Mouse (Mus musculus) kidney, adult 9 months (tissue): Measurements from ENCODE around the gene Phf23.
"Not testable (repeated sequence)": the region's sequence is repeated elsewhere in the genome, so short reads cannot be mapped to it uniquely, and the experiment has no call there.

ENCODE experiments used
- DNase-seq: peaks from one replicate; pipeline ENCODE4 v3.0.0; 2022

Gene Phf23

GRCm38 (mm10) chr11:69995391-69995960 is at the start of gene Phf23:
Gene Phf23, plus strand, starts transcription at chr11:69995777.
- peak; percentile 99 for DNase-seq

DNA sequence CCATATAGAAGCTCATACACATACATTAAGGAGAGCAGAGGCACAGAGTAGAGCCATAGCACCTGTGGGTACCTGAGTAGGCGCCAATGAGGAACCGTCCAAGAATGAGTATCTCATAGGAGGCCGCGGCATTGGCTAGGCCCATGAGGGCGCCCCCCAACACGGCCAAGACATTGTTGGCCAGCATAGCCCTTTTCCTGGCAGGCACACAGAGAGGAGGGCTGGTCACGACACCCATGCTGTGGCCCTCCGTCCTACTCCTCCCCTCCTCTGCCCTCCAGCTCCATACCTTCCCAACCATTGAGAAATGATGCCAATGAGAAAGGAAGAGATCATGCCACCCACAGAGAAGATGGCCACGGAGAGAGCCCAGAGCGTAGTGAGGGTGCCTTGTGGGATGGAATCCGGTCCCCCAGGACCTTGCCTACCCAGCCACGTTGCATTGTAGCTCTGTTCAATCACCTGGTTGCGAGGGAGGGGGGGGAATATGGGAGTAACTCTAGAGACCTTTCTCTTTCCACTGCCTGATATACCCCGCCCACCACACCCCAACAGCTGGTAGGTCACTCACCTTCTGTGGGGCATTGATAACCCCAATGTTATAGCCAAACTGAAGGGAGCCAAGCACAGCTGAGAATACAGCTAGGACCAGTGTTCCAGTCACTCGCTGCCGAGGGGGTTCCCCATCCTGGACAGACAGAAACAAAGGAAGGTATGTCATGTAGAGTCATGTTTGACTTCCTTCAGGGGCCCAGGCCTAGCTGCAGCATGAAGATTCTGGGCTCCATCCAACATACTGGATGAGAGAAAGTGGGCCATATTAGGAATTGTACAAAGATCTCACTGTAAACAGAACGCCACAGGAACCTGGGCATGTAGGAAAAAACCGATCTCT is 49.3 kb upstream of the Phf23 start:
- DNase-seq: no peak

DNA sequence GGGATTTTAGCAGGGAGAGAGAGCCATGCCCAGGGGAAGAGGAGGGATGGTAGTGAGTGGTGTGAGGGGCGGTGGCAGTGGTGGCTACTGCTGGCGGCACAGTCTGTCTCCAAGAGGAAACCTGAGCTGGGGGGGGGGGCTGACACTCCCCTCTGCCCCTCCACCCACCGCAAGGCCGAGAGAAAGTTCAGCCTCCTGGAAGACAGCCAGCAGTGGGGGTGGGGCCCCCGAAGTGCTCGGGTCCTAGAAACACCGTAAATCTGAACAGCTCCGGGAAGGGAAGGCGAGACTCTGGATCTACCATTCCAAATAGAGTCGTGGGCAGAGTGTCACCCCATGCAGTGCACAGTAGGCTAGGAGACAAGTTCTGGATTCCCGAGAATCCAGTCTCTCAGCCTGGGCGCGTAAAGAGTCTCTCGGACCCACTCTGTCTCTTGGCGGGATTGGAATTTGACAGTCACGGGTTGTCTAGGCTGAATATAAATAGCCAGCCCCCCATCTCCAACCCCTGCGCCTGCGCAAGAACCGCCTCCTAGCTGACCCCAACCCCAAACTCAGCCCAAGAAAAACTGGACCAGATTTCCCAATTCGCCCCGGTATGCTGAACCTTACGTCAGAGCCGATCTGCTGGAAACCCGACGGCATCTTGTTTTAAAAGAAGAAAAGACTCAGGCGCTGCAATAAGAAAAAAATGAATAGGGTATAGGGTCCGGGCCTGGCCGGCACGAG is 48.1 kb upstream of the Phf23 start:
- peak; percentile 61 for DNase-seq

GRCm38 (mm10) chr11:69948066-69948762 is 47.4 kb upstream of the Phf23 start, which contains the start of gene Slc2a4:
Gene Slc2a4, minus strand, starts transcription at chr11:69948188.
- DNase-seq: peak; percentile 92

- peak; percentile 95 for DNase-seq
These were observed 46.8 kb upstream of the Phf23 start for GRCm38 (mm10) chr11:69948763-69949150.

DNA sequence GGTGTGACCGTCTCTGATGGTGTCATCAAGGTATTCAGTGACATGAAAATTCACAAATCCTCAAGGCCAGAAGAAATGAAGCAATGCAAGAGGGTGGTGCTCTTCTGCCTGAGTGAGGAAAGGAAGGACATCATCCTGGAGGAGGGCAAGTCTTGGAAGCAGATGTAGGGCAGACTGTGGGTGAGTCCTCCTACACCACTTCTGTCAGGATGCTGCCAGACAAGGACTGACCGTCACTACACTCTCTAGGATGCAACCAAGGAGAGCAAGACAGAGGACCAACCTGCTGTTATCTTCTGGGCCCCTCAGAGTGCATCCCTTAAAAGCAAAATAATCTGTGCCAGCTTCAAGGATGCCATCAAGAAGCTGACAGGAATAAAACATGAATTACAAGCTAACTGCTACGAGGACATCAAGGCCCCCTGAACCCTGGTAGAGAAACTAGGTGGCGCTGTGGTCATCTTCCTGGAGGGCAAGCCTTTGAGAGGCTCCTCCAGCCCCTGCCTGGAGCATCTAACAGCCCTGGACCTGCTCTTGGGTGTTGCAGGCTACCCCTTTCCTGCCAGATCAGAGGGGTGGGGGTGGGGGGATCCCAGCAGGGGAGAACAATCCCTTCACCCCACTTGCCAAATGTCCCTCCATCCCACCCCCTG is 44.6 kb upstream of the Phf23 start:
- no peak for DNase-seq

GRCm38 (mm10) chr11:69952274-69952673 is 43.3 kb upstream of the Phf23 start:
- no peak for DNase-seq

- DNase-seq: no peak
These were observed 42.2 kb upstream of the Phf23 start for GRCm38 (mm10) chr11:69953267-69953915.

- not testable (repeated sequence) for DNase-seq
These were observed 40.0 kb upstream of the Phf23 start for GRCm38 (mm10) chr11:69955618-69956017.

- DNase-seq: no peak
These were observed 39.4 kb upstream of the Phf23 start for GRCm38 (mm10) chr11:69956218-69956617.

DNA sequence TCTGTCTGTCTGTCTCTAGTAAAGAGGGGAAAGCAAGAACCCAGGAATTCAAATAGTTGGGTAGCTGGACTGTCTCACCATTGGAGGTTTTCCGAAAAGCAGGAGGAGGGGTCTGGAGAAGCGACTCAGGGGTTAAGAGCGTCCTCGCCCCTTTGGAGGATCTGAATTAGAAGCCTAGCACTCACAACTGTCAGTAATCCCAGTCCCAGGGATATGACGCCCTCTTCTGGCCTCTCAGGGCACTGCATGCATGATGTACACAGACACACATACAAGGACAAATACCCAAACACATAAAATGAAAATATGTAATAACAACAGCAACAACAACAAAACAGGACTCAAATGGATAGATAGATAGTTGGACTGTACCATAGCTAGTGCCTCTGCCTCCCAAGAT is 35.0 kb upstream of the Phf23 start:
- no peak for DNase-seq

DNA sequence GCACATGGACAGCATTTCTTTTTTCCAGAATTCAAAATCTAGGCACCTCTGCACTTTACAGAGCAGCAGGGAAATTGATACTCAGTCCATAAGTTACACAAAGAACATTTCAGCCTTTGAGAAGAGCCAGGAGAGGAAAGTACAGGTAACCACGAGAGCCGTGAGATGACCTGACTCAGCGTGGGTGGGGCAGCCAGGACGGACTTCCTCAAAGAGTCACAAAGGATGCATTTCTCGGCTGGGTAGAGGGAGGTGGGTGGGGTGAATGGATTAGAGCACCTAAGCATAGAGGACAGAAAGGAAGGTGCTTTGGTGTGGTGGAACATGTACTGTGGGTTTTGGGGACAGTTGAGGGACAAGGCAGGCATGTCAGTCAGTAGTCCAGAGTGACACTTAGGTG is 33.7 kb upstream of the Phf23 start:
- DNase-seq: no peak

GRCm38 (mm10) chr11:69964650-69965270 is 30.8 kb upstream of the Phf23 start, which contains the start of gene Cldn7:
Gene Cldn7, plus strand, starts transcription at chr11:69964779.
- DNase-seq: no peak

- peak; percentile 72 for DNase-seq
These were observed 30.1 kb upstream of the Phf23 start for GRCm38 (mm10) chr11:69965271-69966005.

DNA sequence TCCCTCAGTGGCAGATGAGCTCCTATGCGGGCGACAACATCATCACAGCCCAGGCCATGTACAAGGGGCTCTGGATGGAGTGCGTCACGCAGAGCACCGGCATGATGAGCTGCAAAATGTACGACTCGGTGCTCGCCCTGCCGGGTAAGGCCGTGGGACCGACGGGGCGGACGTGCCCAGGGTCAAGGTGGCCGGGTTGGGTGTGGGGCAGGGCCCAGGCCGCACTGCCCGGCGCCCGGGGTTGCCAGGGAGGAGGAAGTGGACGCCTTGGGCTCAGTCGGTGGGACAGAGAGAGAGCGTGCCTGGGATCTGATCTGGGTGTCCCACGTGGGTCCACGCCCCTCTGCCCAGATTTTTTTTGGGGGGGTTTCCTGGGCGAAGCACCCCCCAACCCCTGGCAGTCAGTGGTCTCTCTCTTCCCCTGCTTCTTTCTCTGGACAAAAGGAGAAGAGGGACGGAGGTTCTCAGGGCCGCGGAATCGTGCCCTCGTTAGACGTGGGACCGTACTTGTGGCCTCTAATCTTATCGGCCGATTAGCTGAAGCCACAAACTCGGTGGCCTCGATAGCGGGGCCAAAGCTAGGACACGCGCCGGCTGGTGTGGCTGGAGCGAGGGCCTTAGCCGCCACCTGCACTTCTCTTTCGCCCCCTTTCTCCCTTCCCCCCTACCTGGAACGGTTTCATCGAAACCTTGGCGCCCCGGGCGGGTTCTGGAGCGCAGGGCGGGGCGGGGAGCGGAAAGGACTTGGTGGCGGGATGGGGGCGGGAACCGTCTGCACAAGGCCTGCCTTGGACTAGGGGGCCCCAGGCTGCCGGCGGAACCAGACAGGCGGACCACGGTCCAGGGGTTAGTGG is 29.3 kb upstream of the Phf23 start:
- DNase-seq: no peak

DNA sequence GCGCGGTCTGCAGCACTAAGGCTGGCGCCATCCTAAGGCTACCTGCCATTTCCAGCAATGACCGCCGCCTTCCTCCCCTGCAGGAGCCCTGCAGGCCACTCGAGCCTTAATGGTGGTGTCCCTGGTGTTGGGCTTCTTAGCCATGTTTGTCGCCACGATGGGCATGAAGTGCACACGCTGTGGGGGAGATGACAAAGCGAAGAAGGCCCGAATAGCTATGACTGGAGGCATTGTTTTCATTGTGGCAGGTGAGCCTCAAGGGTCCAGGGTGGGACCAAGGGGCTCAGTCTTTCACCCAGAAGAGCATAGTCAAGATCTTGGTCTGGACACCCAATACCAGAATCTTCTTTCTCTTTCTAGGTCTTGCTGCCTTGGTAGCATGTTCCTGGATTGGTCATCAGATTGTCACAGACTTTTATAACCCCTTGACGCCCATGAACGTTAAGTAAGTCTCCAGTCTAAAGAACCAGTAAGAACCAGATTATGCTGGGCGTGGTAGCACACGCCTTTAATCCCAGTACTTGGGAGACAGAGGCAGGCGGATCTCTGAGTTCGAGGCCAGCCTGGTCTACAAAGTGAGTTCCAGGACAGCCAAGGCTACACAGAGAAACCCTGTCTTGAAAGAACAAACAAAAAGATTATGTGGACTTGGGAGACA is 28.6 kb upstream of the Phf23 start:
- DNase-seq: no peak

GRCm38 (mm10) chr11:69968793-69969192 is 26.8 kb upstream of the Phf23 start:
- DNase-seq: no peak

DNA sequence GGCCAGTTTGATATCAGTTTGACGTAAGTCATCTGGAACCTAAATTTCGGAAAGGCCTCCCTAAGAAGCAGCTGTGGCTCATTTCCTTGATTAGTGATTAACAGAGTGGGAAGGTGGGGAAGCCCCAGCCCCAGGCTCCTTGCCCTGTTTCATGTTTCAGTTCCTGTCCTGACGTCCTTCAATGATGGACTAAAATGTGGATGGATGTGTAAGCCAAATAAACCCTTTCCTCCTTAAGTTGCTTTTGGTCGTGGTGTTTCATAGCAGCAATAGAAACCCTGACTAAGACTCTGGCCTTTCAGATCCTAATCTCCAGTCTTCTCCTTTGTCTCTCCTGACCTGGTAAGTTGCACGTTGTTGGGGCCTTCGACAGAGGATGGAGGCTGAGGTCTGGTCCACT is 25.4 kb upstream of the Phf23 start:
- no peak for DNase-seq

DNA sequence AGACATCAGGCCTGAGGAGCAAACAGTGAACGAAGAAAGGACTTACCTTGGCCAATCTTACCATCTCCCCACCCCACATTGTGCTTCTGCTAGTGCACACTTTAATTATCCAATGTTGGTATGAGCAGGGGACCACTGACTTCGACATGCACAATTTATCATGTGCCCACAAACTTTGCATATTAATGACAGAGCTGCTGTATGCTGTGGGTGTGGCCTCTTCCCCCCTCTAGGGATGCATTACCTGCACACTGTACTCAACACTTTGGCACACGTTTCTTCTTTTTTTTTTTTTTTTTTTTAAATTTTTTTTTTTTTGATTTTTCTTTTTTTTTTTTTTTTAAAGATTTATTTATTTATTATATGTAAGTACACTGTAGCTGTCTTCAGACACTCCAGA is 24.8 kb upstream of the Phf23 start:
- DNase-seq: no peak
